Mouse (Mus musculus) cerebellum, adult 2 months (tissue): Measurements from ENCODE around the gene Gpc1.

Experiments used
- CTCF ChIP-seq: fragments of 200-500 bp; IDR thresholded peaks from 2 replicates; pipeline ENCODE4 v1.5.1; 2011; ENCODE audit warnings: low read depth, mild to moderate bottlenecking, control low read depth, low read length, moderate library complexity, borderline replicate concordance; ENCODE audit not compliant: insufficient read depth
- POLR2A ChIP-seq: fragments of 200-500 bp; IDR thresholded peaks from 2 replicates; pipeline ENCODE4 v1.6.1; 2011; ENCODE audit warnings: low read length, control low read depth, borderline replicate concordance; ENCODE audit not compliant: insufficient read depth

GRCm38 (mm10) chr1:92815756-92816294, 15.6 kb upstream of the Gpc1 start:
- TF ChIP-seq POLR2A (no peak), CTCF (no peak)
